Comparison of ENCODE assay signal across 28 mouse cellular contexts in genomic region chr9:47987266-47987665, GRCm38 (mm10).
"Had no signal": no experiment of that assay in that cellular context is flagged by ENCODE, and none has a peak within 500 bp of the region (broad histone marks: within the 10 kb centered on the region; RNA-seq: fewer than 3 reads in every experiment).

No protein-coding gene starts in this region.

- H3K9ac ChIP-seq: heart, embryonic 13.5 days; heart, embryonic 15.5 days; hindbrain, embryonic 14.5 days; intestine, embryonic 15.5 days; limb, embryonic 12.5 days; liver, embryonic 13.5 days; liver, embryonic 15.5 days; liver, postnatal 0 days had no signal

- DNase-seq: gastrocnemius, adult 2 months; gastrocnemius, postnatal 10 days; gastrocnemius, postnatal 25 days; heart, adult 2 months; heart, postnatal 14 days; heart, postnatal 4 days; kidney, adult 18-20 months; kidney, adult 8-10 months; kidney, postnatal 10 days; kidney, postnatal 25 days; kidney, postnatal 4 days; liver; liver, embryonic 13.5 days; liver, postnatal 0 days had no signal

- H3K4me2 ChIP-seq: heart, embryonic 11.5 days; heart, embryonic 13.5 days; heart, embryonic 15.5 days; hindbrain, embryonic 14.5 days; intestine, embryonic 15.5 days; limb, embryonic 12.5 days; liver, embryonic 11.5 days; liver, embryonic 13.5 days; liver, embryonic 15.5 days had no signal

- H3K4me3 ChIP-seq: gastrocnemius, adult 2 months; heart, adult 2 months; heart, embryonic 13.5 days; heart, embryonic 15.5 days; hindbrain, embryonic 10.5 days; intestine, embryonic 15.5 days; layer of hippocampus, adult 2 months; left cerebral cortex, adult 2 months; limb, embryonic 10.5 days; limb, embryonic 12.5 days; liver, embryonic 13.5 days; liver, embryonic 15.5 days had no signal

- H3K36me3 ChIP-seq: heart, embryonic 13.5 days; heart, embryonic 15.5 days; hindbrain, embryonic 10.5 days; intestine, embryonic 15.5 days; limb, embryonic 10.5 days; limb, embryonic 12.5 days; liver, embryonic 13.5 days; liver, embryonic 15.5 days had no signal

- H3K27me3 ChIP-seq: heart, embryonic 13.5 days; heart, embryonic 15.5 days; intestine, embryonic 15.5 days; limb, embryonic 12.5 days; liver, embryonic 13.5 days; liver, embryonic 15.5 days had no signal

- H3K9me3 ChIP-seq: heart, embryonic 13.5 days; heart, embryonic 15.5 days; hindbrain, embryonic 10.5 days; intestine, embryonic 15.5 days; limb, embryonic 10.5 days; limb, embryonic 12.5 days; liver, embryonic 13.5 days; liver, embryonic 15.5 days had no signal

- ATAC-seq: inflammation-experienced regulatory T-cells, adult 6 months; intestine, embryonic 15.5 days; intestine, postnatal 0 days; liver, postnatal 0 days had no signal

- H3K27ac ChIP-seq: gastrocnemius, adult 2 months; heart, adult 2 months; heart, embryonic 13.5 days; heart, embryonic 15.5 days; hindbrain, embryonic 10.5 days; hindbrain, embryonic 14.5 days; intestine, embryonic 15.5 days; layer of hippocampus, adult 2 months; left cerebral cortex, adult 2 months; limb, embryonic 10.5 days; limb, embryonic 12.5 days; liver, embryonic 13.5 days; liver, embryonic 15.5 days had no signal

- H3K4me1 ChIP-seq: heart, embryonic 13.5 days; heart, embryonic 15.5 days; intestine, embryonic 15.5 days; limb, embryonic 10.5 days; limb, embryonic 12.5 days; liver, embryonic 13.5 days; liver, embryonic 15.5 days had no signal
